Mouse (Mus musculus) gastrocnemius, adult 18-20 months (tissue): Measurements from ENCODE around the gene Crip1. TPM values are rescaled to one million over a fixed set of nuclear protein-coding genes. Genes with fewer than 3 reads are reported as not detected.

Experiments used
- DNase-seq: peaks from one replicate; pipeline ENCODE4 v3.0.0; 2021; ENCODE audit warnings: low spot score
- long read RNA-seq, 2 experiments: library from polyadenylated mRNA; stranded (forward); transcript quantifications; one replicate each; pipeline ENCODE4 v2.0.0; 2021
- total RNA-seq, 2 experiments: library from RNA; stranded (reverse); gene quantifications; 2 replicates each; pipeline ENCODE4 v1.2.3; 2021

The Crip1 gene
- 100 to 1,000 TPM in 1 of 2 experiments, 10 to 100 TPM in 1; 65.3 to 100 TPM for total RNA-seq
- long read RNA-seq, experiment 1, transcript Crip1-201 (5 exons, 445 nt), result major isoform, 84 of 88 reads
- long read RNA-seq, experiment 1, partial matches to known transcripts, result 1 of 88 reads
- long read RNA-seq, experiment 1, other reads (novel, unspliced or antisense), result 1 of 88 reads
- long read RNA-seq, experiment 2, transcript Crip1-201 (5 exons, 445 nt), result major isoform, 73 of 78 reads
- long read RNA-seq, experiment 2, partial matches to known transcripts, result 3 of 78 reads
- long read RNA-seq, experiment 2, other reads (novel, unspliced or antisense), result 1 of 78 reads

DNA sequence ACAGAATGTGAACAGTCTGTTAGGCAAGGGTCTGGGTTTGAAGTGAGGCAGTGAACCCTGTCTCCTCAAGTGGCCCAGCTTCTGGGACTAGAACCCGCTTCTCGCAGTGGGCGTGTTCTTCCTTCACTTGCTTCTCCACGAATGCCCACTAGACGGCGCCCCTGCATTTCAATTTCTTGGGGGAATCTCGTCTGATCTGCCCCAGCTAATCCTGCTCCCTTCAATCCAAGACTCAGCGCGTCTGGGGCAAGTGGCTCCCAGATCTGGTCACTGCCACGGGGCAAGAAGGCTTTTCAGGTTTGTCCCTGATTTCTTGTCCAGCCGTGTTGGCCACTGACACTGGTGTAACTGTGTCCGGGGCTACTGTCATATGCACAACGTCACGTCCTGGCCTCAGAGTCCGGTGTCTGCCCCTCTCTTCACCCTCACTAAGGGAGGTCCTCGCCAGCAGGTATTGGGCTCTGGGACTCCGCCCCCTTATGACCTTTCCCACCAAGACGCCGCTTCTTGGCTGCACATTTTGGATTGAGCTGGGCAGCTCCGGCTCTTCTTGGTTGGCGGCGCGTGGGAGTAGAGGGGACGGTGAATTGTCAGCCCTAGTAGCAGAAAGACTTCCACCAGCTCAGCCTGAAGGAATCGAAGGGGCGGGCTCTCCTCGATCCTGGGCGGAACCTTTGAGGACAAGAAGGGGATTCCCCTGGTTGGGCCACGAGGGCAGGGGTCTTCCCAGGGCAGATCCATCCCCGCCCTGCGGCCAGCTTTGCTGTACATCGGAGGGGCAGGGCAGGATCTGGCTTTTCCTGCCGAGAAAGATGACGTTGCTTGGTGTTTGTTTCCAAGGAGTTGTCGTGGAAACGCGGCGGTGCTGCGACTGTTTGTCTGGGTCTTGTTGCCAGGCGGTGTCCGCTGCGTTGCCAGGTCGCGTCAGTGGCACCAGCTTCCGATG lies at the start of gene Crip1:
TSS of gene Crip1 (plus strand) at position 205 of the 946 bp plus-strand sequence.
- DNase-seq, result peak; percentile 90

DNA sequence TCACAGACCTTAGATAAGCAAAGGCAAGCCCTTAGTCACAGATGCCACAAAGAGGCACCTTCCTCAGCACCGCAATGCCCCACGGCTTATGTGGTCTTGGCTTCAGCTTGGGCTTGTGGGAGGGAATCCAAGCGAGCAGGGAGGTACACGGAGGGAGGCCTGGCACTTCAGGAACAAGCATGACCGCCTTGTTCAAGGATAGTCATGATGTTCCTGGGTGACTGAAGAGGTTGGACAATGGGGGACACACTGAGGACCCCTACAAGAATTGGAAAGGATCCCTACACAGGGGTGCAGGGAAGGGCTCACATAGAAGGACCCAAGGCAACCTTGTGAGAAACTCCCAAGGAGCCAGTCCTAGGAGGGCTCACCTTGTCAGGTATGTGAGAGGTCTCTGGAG lies 49.1 kb upstream of the Crip1 start:
- no peak for DNase-seq

DNA sequence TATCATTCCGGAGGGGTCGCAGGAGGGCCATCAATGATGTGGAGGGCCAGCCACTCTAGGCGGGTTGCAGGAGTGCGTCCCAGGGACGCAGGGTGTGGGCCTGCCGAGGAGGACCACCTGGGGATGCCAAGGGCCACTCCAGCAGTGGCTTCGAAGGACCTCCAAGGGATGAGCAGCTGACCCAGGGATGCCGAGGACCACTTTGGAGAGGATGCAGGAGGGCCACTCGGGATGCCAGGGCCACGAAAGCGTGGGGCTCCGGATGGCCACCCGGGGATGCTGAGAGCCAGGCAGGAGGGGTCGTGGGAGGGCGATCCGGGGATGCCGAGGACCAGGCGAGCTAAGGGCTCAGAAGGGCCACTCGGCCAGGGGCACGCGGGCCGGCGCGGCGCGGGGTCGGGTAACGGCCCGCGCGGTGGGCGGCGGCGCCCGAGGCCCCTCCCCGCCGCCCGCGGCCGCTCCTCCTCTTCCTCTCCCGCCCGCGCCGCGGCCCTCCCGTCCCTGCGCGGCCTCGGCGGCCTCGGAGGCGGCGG lies 48.3 kb upstream of the Crip1 start, which contains the start of gene Mta1:
TSS of gene Mta1 (plus strand) at position 530 of the 533 bp plus-strand sequence.
- peak; percentile 31 for DNase-seq

DNA sequence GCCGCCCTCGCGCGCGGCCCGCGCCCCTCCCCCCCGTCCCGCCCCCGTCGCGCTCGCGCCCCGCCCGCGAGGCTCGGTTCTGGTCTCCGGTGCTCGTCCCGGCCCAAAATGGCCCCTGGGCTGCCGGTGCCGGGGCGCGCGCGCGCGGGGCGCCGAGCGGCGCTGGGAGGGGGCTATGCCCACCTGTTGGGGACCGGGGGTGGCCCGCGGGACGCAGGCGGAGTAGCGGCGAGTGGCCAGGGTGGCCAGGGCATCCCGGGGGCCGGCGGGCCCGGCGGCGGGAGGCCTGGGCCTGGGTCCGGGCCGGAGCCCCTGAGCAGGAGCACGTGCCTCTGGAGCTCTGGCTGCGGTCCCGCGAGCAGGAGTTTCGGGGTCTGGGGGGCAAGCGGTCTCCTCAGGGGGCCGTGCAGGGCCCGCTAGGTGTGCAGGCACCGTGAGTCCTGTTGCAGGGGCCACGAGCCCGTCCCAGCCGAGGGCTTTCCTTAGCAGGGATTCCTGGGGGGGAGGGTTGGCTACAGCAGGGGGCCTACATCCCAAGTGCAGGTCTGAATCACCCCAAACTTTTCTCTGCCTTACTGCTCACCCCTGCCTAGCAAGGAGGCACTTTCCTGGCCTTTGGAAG lies 47.5 kb upstream of the Crip1 start:
- no peak for DNase-seq

- no peak for DNase-seq
These were observed 46.5 kb upstream of the Crip1 start for GRCm38 (mm10) chr12:113099470-113100237.

- peak; percentile 53 for DNase-seq
These were observed 45.6 kb upstream of the Crip1 start for GRCm38 (mm10) chr12:113100448-113101076.

DNA sequence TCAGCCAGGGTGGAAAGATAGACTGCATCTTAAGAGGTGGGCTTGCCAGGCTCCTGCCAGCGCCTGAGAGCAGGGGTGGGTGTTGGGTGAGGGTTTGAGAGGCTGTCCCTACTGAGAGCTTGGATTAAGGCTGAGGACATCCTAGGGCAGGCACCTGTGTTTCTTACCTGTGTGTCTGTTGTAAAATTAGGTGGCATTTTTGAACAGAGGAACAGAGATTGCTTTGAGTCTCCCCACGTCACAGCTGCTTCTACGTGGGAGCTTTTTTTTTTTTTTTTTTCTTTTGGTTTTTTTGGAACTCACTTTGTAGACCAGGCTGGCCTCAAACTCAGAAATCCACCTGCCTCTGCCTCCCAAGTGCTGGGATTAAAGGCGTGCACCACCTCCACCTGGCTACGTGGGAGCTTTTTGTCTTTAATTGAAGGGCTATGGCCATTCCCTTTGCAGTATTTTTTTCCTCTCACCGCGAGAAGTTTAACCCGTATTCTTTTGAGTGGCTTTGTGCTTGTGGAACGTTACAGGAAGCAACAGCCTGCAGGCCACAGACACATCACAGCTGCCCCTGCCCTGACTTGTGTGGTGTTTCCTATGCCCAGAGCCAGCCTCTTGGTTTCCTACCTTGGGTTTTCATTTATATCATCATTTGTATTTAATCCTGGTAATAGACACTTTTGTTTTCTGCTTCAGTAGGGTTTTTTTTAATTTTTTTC lies 44.7 kb upstream of the Crip1 start:
- DNase-seq, result no peak

- peak; percentile 45 for DNase-seq
These were observed 43.7 kb upstream of the Crip1 start for GRCm38 (mm10) chr12:113102461-113102860.

- no peak for DNase-seq
These were observed 42.2 kb upstream of the Crip1 start for GRCm38 (mm10) chr12:113103846-113104451.

GRCm38 (mm10) chr12:113106386-113106785 lies 39.7 kb upstream of the Crip1 start:
- no peak for DNase-seq

GRCm38 (mm10) chr12:113107431-113108124 lies 38.5 kb upstream of the Crip1 start:
- DNase-seq, result no peak

DNA sequence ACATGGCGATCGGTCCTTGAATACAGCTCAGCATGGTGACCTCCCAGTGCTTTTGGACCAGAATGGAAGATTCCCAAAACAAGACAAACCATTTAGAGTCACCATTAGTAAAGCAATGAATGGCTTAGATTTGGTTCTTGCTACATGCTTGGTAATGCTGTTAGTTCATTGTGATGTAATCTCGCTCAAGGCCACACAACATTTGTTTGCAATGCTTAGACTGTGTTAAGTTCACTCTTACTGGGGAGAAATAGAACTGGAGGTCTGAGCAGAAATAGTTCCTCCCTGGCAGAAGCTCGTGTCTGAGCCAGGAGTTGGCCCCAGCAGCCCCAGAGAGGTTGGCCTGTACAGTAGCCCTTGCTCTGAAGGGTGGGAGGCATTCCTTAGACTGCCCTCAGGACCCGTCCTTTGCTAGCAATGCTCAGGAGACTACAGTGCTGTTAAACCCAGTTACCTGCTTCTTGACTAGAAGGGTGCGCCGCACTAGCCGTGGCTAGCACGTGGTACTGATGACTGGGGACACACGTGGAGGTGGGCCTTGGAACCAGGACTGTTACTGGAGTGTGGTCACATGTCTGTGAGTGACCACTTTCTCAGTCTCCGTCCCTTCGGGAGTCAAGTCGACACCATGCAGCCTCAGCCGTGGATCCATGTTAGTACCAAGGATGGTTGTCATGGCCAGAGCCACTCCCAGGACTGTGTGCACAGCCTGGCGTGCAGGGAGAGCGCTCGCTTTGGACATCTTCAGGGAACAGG lies 37.4 kb upstream of the Crip1 start:
- no peak for DNase-seq

GRCm38 (mm10) chr12:113109801-113110200 lies 36.3 kb upstream of the Crip1 start:
- DNase-seq, result no peak

GRCm38 (mm10) chr12:113114141-113114540 lies 32.0 kb upstream of the Crip1 start:
- no peak for DNase-seq

GRCm38 (mm10) chr12:113114856-113115538 lies 31.1 kb upstream of the Crip1 start:
- DNase-seq, result no peak

DNA sequence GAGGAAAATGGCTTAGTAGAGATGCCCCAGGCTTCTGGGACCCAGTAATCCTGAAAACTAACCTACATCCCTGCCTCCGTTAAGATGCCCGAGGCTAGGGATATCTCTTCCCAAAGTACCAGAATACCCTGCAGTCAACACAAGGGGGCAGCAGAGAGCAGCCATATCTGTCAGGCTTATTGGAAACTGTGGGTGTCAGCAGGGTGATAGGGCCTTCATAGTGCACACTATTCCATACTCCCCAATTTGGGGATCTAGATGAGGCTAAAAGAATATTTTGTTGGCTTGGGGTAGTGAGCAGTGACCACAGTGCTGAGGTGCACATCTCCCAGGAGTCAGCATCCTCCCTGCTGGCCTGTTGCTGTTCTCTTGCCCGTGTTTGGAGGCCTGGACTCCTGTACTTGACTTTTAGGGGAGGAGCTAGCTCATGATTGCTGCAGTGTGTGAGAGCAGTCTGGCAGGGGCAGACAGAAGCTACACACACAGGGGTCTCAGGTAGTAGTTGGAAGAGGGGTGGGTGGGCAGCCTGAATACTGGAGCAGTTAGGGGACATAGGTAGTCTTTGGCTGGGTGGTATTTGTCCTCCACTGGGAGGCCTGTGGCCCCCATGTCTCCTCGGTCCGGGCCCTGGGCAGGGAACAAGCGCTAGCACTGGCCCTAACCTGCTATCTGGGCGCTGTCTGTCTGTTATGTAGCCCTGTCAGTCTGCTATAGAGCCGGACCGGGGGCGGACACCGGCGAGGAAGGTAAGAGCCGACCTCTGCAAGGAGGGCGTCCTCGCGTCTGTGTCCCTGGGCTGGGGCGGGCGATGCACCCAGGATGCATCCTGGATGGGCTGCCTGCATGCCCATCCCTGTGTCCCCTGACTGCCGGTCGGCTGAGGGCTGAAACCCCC lies 26.4 kb upstream of the Crip1 start:
- DNase-seq, result peak; percentile 89
